Mouse (Mus musculus): ENCODE data around the gene Gm15093. TPM values are rescaled to one million over a fixed set of nuclear protein-coding genes. Genes with fewer than 3 reads are reported as not detected.
"Not testable (repeated sequence)": the region's sequence is repeated elsewhere in the genome, so short reads cannot be mapped to it uniquely, and the experiment has no call there.

The Gm15093 gene
- total RNA-seq (2022) = not detected

GRCm38 (mm10) chrX:149272077-149272476, at the start of gene Gm15093:
Gm15093 (plus strand) TSS chrX:149272377.
- not testable (repeated sequence) for DNase-seq

Other genes starting within 250 kb of the Gm15093 start
- gene Ott, start 198.1 kb upstream of the Gm15093 start, total RNA-seq (2022) = not detected
- gene Gm15085, start 175.2 kb downstream of the Gm15093 start, total RNA-seq (2022) = not detected